Mouse (Mus musculus) thymus, adult 2 months (tissue): ENCODE results near the gene Coq5. TPM values are rescaled to one million over a fixed set of nuclear protein-coding genes. Genes with fewer than 3 reads are reported as not detected.
A peak's percentile ranks its signal among the peaks of the same experiment; 100 is the strongest.

Experiments used
- DNase-seq: peaks from one replicate; pipeline ENCODE4 v3.0.0; 2021
- H3K27ac ChIP-seq: fragments of 200-500 bp; 2 replicates; pipeline ENCODE4 v1.5.1; 2012; ENCODE audit warnings: low read length, control low read depth; ENCODE audit not compliant: control insufficient read depth, insufficient read depth
- H3K27me3 ChIP-seq: fragments of 200-500 bp; 2 replicates; pipeline ENCODE4 v1.6.1; 2012; ENCODE audit warnings: mild to moderate bottlenecking, low read length, moderate library complexity, mixed read lengths; ENCODE audit not compliant: control insufficient read depth, insufficient read depth
- H3K36me3 ChIP-seq: fragments of 200-500 bp; 2 replicates; pipeline ENCODE4 v1.6.1; 2012; ENCODE audit warnings: mild to moderate bottlenecking, low read length, moderate library complexity; ENCODE audit not compliant: control insufficient read depth, insufficient read depth
- H3K4me1 ChIP-seq: fragments of 200-500 bp; replicated peaks from 2 replicates; pipeline ENCODE4 v1.6.1; 2012; ENCODE audit warnings: low read length; ENCODE audit not compliant: control insufficient read depth, insufficient read depth
- H3K4me3 ChIP-seq: fragments of 200-500 bp; 2 replicates; pipeline ENCODE4 v1.5.1; 2012; ENCODE audit warnings: mild to moderate bottlenecking, low read length, control low read depth, moderate library complexity; ENCODE audit not compliant: control insufficient read depth, insufficient read depth
- CTCF ChIP-seq: fragments of 200-500 bp; IDR thresholded peaks from 2 replicates; pipeline ENCODE4 v1.5.1; 2012; ENCODE audit warnings: mild to moderate bottlenecking, control low read depth, low read length, moderate library complexity, borderline replicate concordance; ENCODE audit not compliant: control insufficient read depth, poor library complexity, insufficient read depth; ENCODE audit errors: extremely low read depth
- POLR2A ChIP-seq: fragments of 200-500 bp; IDR thresholded peaks from 2 replicates; pipeline ENCODE4 v1.6.1; 2012; ENCODE audit warnings: mild to moderate bottlenecking, low read length, control low read depth, moderate library complexity; ENCODE audit not compliant: control insufficient read depth, poor library complexity, insufficient read depth; ENCODE audit errors: extremely low read depth
- WGBS: fragments of 180-500 bp; shearing (Covaris S2); methylation state at CpG from one replicate; pipeline ENCODE4 v1.1.7; 2018; 5-methylcytosine and 5-hydroxymethylcytosine counted together
- polyA plus RNA-seq: library from polyadenylated mRNA; depleted of rRNA; stranded (reverse); fragments of >200 nt; gene quantifications from 2 replicates; pipeline ENCODE4 v1.2.3, GENCODE M21; 2012

The Coq5 gene
- polyA plus RNA-seq, 1 experiment: 11.6 TPM

- no peak for TF ChIP-seq POLR2A
- TF ChIP-seq CTCF: 0 out of 2 replicates have a peak, but pooled peaks have one; percentile 16
- H3K36me3 ChIP-seq: no peaks in the 10 kb centered on the region
- DNase-seq: peak; percentile 61
- no peaks in the 10 kb centered on the region for H3K27me3 ChIP-seq
- peak overlapping the region; percentile 45; the same call in 1 of the 2 replicates for H3K27ac ChIP-seq
- 2% methylated on average over 22 of the region's 22 CpGs for WGBS
- peaks cover 22% of the 10 kb centered on the region for H3K4me1 ChIP-seq
- H3K4me3 ChIP-seq: peak overlapping the region; percentile 83
Measured at GRCm38 (mm10) chr5:115319004-115319940, 39.8 kb downstream of the Coq5 start.

GRCm38 (mm10) chr5:115326256-115326831, 46.9 kb downstream of the Coq5 start:
- Histone ChIP-seq H3K27me3 (no peaks in the 10 kb centered on the region), H3K36me3 (peaks cover 9% of the 10 kb centered on the region; the same call in 1 of the 2 replicates), H3K4me3 (peak overlapping the region; percentile 76), H3K27ac (peak overlapping the region; percentile 2; the same call in 1 of the 2 replicates), H3K4me1 (peaks cover 10% of the 10 kb centered on the region)
- TF ChIP-seq POLR2A (no peak), CTCF (no peak)
- 27% methylated on average over 11 of the region's 11 CpGs for whole genome bisulfite sequencing
- DNase-seq: no peak

GRCm38 (mm10) chr5:115326875-115327609, 47.6 kb downstream of the Coq5 start, which contains the start of gene Srsf9:
Gene Srsf9 (plus strand): TSS chr5:115327177.
- H3K4me3 ChIP-seq: peak within 1 kb of the TSS; percentile 76
- WGBS: under 1% methylated on average over 91 of the region's 97 CpGs
- peak within 1 kb of the TSS; percentile 2; the same call in 1 of the 2 replicates for H3K27ac ChIP-seq
- peaks cover 15% of the 10 kb centered on the region for H3K36me3 ChIP-seq
- no peak; the same call in 1 of the 2 replicates for TF ChIP-seq CTCF
- TF ChIP-seq POLR2A: peak; percentile 82
- no peaks in the 10 kb centered on the region for H3K27me3 ChIP-seq
- peak; percentile 95 for DNase-seq
- H3K4me1 ChIP-seq: peaks cover 10% of the 10 kb centered on the region

DNA sequence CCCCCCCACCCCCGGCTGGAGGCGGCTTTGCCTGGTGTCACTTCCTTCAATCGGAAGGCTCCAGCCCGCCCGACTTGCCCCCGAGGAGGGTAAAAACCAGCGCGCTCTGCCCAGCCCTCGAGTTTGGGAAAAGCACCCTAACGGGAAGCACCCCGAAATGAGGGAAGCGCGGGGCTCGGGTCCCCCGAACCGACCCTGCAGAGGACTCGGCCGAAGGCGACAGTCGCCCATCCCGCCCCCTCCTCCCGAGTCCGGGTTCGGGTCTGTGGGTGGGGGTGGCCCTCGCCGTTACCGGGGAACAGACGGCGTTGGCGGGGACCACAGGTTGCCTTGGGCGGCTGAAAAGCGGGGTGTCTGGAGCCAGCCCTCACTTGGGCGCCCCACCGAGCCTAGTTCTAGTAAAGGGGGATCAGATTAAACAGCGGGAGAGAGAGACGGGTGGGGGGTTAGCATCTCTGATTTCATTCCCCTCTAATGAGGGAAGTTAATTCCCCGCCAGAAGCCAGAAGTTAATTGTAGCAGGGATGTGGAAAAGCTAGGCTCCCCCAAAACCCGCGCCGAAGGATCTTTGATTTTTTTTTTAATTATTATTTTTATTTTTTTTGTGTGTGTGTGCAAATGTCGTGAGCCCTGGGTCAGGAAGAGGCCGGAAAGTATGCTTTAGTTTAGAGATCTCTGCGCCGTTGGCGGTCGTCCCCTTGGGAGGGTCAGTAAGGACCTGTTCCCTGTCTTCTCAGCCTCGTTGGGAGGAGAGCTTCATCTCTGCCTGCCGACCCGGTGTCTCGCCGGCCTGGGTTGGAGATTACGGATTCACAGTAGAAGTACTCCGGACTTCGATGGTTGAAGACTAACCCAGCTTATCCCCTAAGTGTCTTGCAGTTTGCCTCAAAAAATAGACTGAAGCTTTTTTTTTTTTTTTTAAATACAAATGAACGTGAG, 48.4 kb downstream of the Coq5 start:
- Histone ChIP-seq H3K36me3 (peaks cover 24% of the 10 kb centered on the region), H3K4me1 (peaks cover 10% of the 10 kb centered on the region), H3K27me3 (no peaks in the 10 kb centered on the region), H3K4me3 (peak overlapping the region; percentile 63), H3K27ac (no peak overlapping the region)
- TF ChIP-seq CTCF (no peak), POLR2A (no peak)
- 3% methylated on average over 53 of the region's 55 CpGs for WGBS
- peak; percentile 55 for DNase-seq

DNA sequence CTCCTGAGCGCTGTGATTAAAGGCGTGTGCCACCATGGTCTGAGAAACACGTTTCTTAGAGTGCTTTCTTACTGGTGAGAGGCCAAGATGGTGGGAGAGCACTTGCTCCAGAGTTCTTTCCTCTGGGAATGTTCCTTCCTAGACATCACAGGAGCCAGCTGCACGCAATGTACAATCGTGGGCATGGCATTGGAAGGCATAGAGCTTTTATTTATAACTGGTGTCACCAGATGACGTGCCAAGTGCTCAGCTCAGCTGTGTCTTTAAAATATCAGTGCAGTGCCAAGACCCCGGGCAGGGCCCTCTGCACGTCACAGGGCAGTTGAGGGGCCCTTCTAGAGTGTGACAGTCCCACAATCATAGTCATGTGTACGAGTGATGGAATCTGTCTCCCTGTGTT, 51.5 kb downstream of the Coq5 start:
- H3K27me3 ChIP-seq: no peaks in the 10 kb centered on the region
- peaks cover 52% of the 10 kb centered on the region for H3K36me3 ChIP-seq
- H3K4me1 ChIP-seq: peaks cover 10% of the 10 kb centered on the region
- no peak overlapping the region for H3K27ac ChIP-seq
- no peak for TF ChIP-seq POLR2A
- 95% methylated on average over 9 of the region's 9 CpGs for WGBS
- H3K4me3 ChIP-seq: no peak overlapping the region
- no peak for DNase-seq

GRCm38 (mm10) chr5:115333626-115334025, 54.2 kb downstream of the Coq5 start:
- 84% methylated on average over 3 of the region's 3 CpGs for WGBS
- H3K4me3 ChIP-seq: no peak overlapping the region
- H3K36me3 ChIP-seq: peaks cover 52% of the 10 kb centered on the region
- H3K4me1 ChIP-seq: 0 out of 2 replicates have a peak, but pooled peaks cover 2% of the 10 kb centered on the region
- no peak for DNase-seq
- no peaks in the 10 kb centered on the region for H3K27me3 ChIP-seq
- no peak overlapping the region for H3K27ac ChIP-seq
- TF ChIP-seq POLR2A: no peak
- no peak for TF ChIP-seq CTCF
